Mouse (Mus musculus): ENCODE results near the gene Smagp.

GRCm38 (mm10) chr15:100685849-100686248, 49.1 kb upstream of the Smagp start:
- TF ChIP-seq CTCF (IDR thresholded peaks at IDR 0.05; ENCODE audit: control insufficient read depth, insufficient read depth, insufficient read length) (no peak), MYOG (IDR thresholded peaks at IDR 0.05; ENCODE audit: control insufficient read depth, extremely low read depth, insufficient read length) (no peak), MAX (IDR thresholded peaks at IDR 0.05) (no peak)

All from C2C12 (cell line).